Mouse (Mus musculus): ENCODE results near the gene 1190007I07Rik. TPM values are rescaled to one million over a fixed set of nuclear protein-coding genes. Genes with fewer than 3 reads are reported as not detected.

The 1190007I07Rik gene
- polyA plus RNA-seq, 1 experiment from 2014 or later = 44.8 TPM

Other genes with a start within 250 kb of the 1190007I07Rik start
- not detected in 2 replicates for gene Gm1553, start 130.6 kb downstream of the 1190007I07Rik start, polyA plus RNA-seq (2014; fragmentation: Nextera tagmentation; extraction: Ambion mirVana)
- 157 and 206 TPM in 2 replicates for gene Tdg, start 6.6 kb upstream of the 1190007I07Rik start, polyA plus RNA-seq (2014; fragmentation: Nextera tagmentation; extraction: Ambion mirVana)
- gene Glt8d2, start 67.4 kb upstream of the 1190007I07Rik start, polyA plus RNA-seq (2014; fragmentation: Nextera tagmentation; extraction: Ambion mirVana) = 0.42 and 1.7 TPM in 2 replicates
- gene Hcfc2, start 72.9 kb upstream of the 1190007I07Rik start, polyA plus RNA-seq (2014; fragmentation: Nextera tagmentation; extraction: Ambion mirVana) = 38.2 and 40.6 TPM in 2 replicates
- 41.2 and 48.2 TPM in 2 replicates for gene Nfyb, start 140.9 kb upstream of the 1190007I07Rik start, polyA plus RNA-seq (2014; fragmentation: Nextera tagmentation; extraction: Ambion mirVana)
- gene Txnrd1, start 210.7 kb upstream of the 1190007I07Rik start, polyA plus RNA-seq (2014; fragmentation: Nextera tagmentation; extraction: Ambion mirVana) = 110 and 132 TPM in 2 replicates
- gene Eid3, start 243.4 kb upstream of the 1190007I07Rik start, polyA plus RNA-seq (2014; fragmentation: Nextera tagmentation; extraction: Ambion mirVana) = 0.81 and 0.88 TPM in 2 replicates